Mouse (Mus musculus): ENCODE measurements around the gene Rbfox1. TPM values are rescaled to one million over a fixed set of nuclear protein-coding genes. Genes with fewer than 3 reads are reported as not detected.

Rbfox1 gene
- total RNA-seq, 2 experiments from 2014 or later = 54.9 to 55.6 TPM

- intact Hi-C loops (cut with DNase I) = no loop called here
- no peak for DNase-seq
Measured at GRCm38 (mm10) chr16:6427292-6428281, 542.4 kb downstream of the Rbfox1 start.

GRCm38 (mm10) chr16:6430981-6431380 is 545.8 kb downstream of the Rbfox1 start:
- intact Hi-C loops (cut with DNase I) = no loop called here
- DNase-seq = no peak

GRCm38 (mm10) chr16:6436445-6436844 is 551.3 kb downstream of the Rbfox1 start:
- no peak for DNase-seq
- intact Hi-C loops (cut with DNase I) = no loop called here

GRCm38 (mm10) chr16:6448250-6448649 is 563.1 kb downstream of the Rbfox1 start:
- intact Hi-C loops (cut with DNase I) = no loop called here
- no peak for DNase-seq

GRCm38 (mm10) chr16:6455349-6455748 is 570.2 kb downstream of the Rbfox1 start:
- no peak for DNase-seq
- intact Hi-C loops (cut with DNase I) = no loop called here

GRCm38 (mm10) chr16:6479094-6479590 is 594.0 kb downstream of the Rbfox1 start:
- intact Hi-C loops (cut with DNase I) = loop anchor here (2.0 kb wide), 1 partner anchor 596 kb away; no protein-coding TSS in a partner anchor
- DNase-seq = no peak

GRCm38 (mm10) chr16:6479616-6480410 is 594.7 kb downstream of the Rbfox1 start:
- intact Hi-C loops (cut with DNase I) = loop anchor here (2.0 to 10.0 kb wide), 3 partner anchors 597 to 1175 kb away; no protein-coding TSS in a partner anchor
- no peak for DNase-seq

GRCm38 (mm10) chr16:6480411-6480728 is 595.2 kb downstream of the Rbfox1 start:
- intact Hi-C loops (cut with DNase I) = loop anchor here (2.0 to 10.0 kb wide), 2 partner anchors 1008 to 1176 kb away; no protein-coding TSS in a partner anchor
- peak; percentile 27 to 56 for DNase-seq

- DNase-seq = no peak
- intact Hi-C loops (cut with DNase I) = loop anchor here (10.0 kb wide), 1 partner anchor 1179 kb away; no protein-coding TSS in a partner anchor
Measured at GRCm38 (mm10) chr16:6483628-6484027, 598.5 kb downstream of the Rbfox1 start.

- intact Hi-C loops (cut with DNase I) = loop anchor here (10.0 kb wide), 1 partner anchor 1181 kb away; no protein-coding TSS in a partner anchor
- DNase-seq = no peak
Measured at GRCm38 (mm10) chr16:6485631-6486030, 600.5 kb downstream of the Rbfox1 start.

GRCm38 (mm10) chr16:6502219-6502618 is 617.1 kb downstream of the Rbfox1 start:
- no peak for DNase-seq
- intact Hi-C loops (cut with DNase I) = no loop called here

GRCm38 (mm10) chr16:6503573-6504331 is 618.6 kb downstream of the Rbfox1 start:
- intact Hi-C loops (cut with DNase I) = no loop called here
- DNase-seq = peak; percentile 24 to 46

- intact Hi-C loops (cut with DNase I) = no loop called here
- DNase-seq = no peak
Measured at GRCm38 (mm10) chr16:6508924-6509323, 623.8 kb downstream of the Rbfox1 start.

GRCm38 (mm10) chr16:6519474-6519873 is 634.3 kb downstream of the Rbfox1 start:
- DNase-seq = no peak
- intact Hi-C loops (cut with DNase I) = no loop called here

- intact Hi-C loops (cut with DNase I) = no loop called here
Measured at GRCm38 (mm10) chr16:6525507-6526170, 640.5 kb downstream of the Rbfox1 start.

GRCm38 (mm10) chr16:6531459-6531858 is 646.3 kb downstream of the Rbfox1 start:
- DNase-seq = no peak
- intact Hi-C loops (cut with DNase I) = no loop called here

More at GRCm38 (mm10) chr16:6525507-6526170, 640.5 kb downstream of the Rbfox1 start:
- no peak for DNase-seq

- no peak for DNase-seq
- intact Hi-C loops (cut with DNase I) = no loop called here
Measured at GRCm38 (mm10) chr16:6532077-6532995, 647.2 kb downstream of the Rbfox1 start.

GRCm38 (mm10) chr16:6555776-6556175 is 670.6 kb downstream of the Rbfox1 start:
- intact Hi-C loops (cut with DNase I) = no loop called here
- DNase-seq = no peak
